ENCODE assay signal across 21 mouse cellular contexts in the genomic region with DNA sequence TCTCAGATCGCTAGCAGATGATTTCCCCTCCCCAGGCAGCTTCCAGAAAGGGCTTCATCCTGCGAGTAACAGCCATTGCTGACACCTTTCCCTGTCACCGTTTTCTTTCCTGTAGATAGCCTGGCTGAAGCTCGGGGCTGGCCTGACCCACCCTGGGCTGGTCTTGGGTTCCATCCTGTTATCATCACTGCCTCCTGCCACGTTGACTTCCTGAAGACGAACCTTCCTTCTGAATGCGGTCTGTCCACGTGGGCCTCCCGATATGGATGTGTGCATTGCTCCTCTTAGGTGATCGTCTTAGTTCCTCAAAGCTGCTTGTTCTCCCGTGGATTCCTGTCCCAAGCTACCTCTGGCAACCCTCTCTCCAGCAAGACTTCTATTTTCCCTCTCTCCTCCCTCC.
A peak's percentile ranks its signal among the peaks of the same experiment; 100 is the strongest.
DNase-seq lines count a peak whose midpoint lies in the region; ATAC-seq and TF ChIP-seq lines count a peak whose summit lies in the region.
"Had no signal": no experiment of that assay in that cellular context is flagged by ENCODE, and none has a peak within 500 bp of the region (broad histone marks: within the 10 kb centered on the region; RNA-seq: fewer than 3 reads in every experiment).

No protein-coding gene starts in this region.

- no peak overlapping the region for H3K4me3 ChIP-seq in liver, postnatal 0 days (ENCODE audit: low read depth, low read length)
- H3K4me3 ChIP-seq in liver, embryonic 11.5 days (ENCODE audit: low read depth, low read length): no peak overlapping the region
- H3K4me3 ChIP-seq in liver, embryonic 14.5 days (ENCODE audit: insufficient read depth in 1 of 2, low read depth in 2 of 2, low read length in 2 of 2): no peak overlapping the region
- H3K4me3 ChIP-seq in stomach, postnatal 0 days (ENCODE audit: low read depth, low read length): no peak overlapping the region
- H3K4me3 ChIP-seq: embryonic facial prominence, embryonic 10.5 days; embryonic facial prominence, embryonic 12.5 days; forebrain, embryonic 13.5 days had no signal

- no peak overlapping the region for H3K4me2 ChIP-seq in liver, postnatal 0 days (ENCODE audit: low read depth, low read length)
- peak overlapping the region; percentile 23; the same call in 1 of the 2 replicates for H3K4me2 ChIP-seq in liver, embryonic 11.5 days
- no peak overlapping the region for H3K4me2 ChIP-seq in liver, embryonic 14.5 days (ENCODE audit: low read depth)
- no peak overlapping the region for H3K4me2 ChIP-seq in stomach, postnatal 0 days (replicated peaks; ENCODE audit: low read depth)
- H3K4me2 ChIP-seq: embryonic facial prominence, embryonic 12.5 days; forebrain, embryonic 13.5 days had no signal

- H3K27me3 ChIP-seq in liver, postnatal 0 days (ENCODE audit: insufficient read depth, low read length): no peaks in the 10 kb centered on the region
- no peaks in the 10 kb centered on the region for H3K27me3 ChIP-seq in liver, embryonic 11.5 days (replicated peaks; ENCODE audit: control insufficient read depth, insufficient read depth, low read length)
- H3K27me3 ChIP-seq in liver, embryonic 14.5 days (ENCODE audit: control insufficient read depth, insufficient read depth, low read length): no peaks in the 10 kb centered on the region
- no peaks in the 10 kb centered on the region for H3K27me3 ChIP-seq in stomach, postnatal 0 days (ENCODE audit: control insufficient read depth, insufficient read depth, low read length)
- H3K27me3 ChIP-seq: embryonic facial prominence, embryonic 12.5 days; forebrain, embryonic 13.5 days; Patski had no signal

- H3K36me3 ChIP-seq in liver, postnatal 0 days (replicated peaks; ENCODE audit: insufficient read depth, low read length): no peaks in the 10 kb centered on the region
- H3K36me3 ChIP-seq in liver, embryonic 11.5 days (ENCODE audit: control insufficient read depth, insufficient read depth, low read length): no peaks in the 10 kb centered on the region
- H3K36me3 ChIP-seq in liver, embryonic 14.5 days (replicated peaks; ENCODE audit: control insufficient read depth, insufficient read depth, low read depth): no peaks in the 10 kb centered on the region
- no peaks in the 10 kb centered on the region for H3K36me3 ChIP-seq in stomach, postnatal 0 days (ENCODE audit: control insufficient read depth, insufficient read depth, low read length)
- H3K36me3 ChIP-seq: embryonic facial prominence, embryonic 10.5 days; embryonic facial prominence, embryonic 12.5 days had no signal

- no peak for ATAC-seq in liver, postnatal 0 days
- ATAC-seq in liver, embryonic 11.5 days (replicated peaks; ENCODE audit: low FRiP score): peak; percentile 74
- 0 out of 2 replicates have a peak, but pooled peaks have one; percentile 33 for ATAC-seq in liver, embryonic 14.5 days (ENCODE audit: insufficient read depth)
- ATAC-seq in stomach, postnatal 0 days (ENCODE audit: low FRiP score, low TSS enrichment): no peak
- ATAC-seq: activated CD4-positive, CD25-positive, alpha-beta regulatory T cell, adult 4 months; forebrain, embryonic 13.5 days; forebrain, embryonic 16.5 days; Patski had no signal

- WGBS in liver, postnatal 0 days (ENCODE audit: insufficient replicate concordance): 44% methylated on average over 11 of the region's 11 CpGs
- 40% methylated on average over 11 of the region's 11 CpGs for WGBS in liver, embryonic 11.5 days
- 18% methylated on average over 11 of the region's 11 CpGs for WGBS in liver, embryonic 14.5 days (ENCODE audit: insufficient replicate concordance)
- 84% methylated on average over 11 of the region's 11 CpGs for WGBS in stomach, postnatal 0 days

- no peaks in the 10 kb centered on the region for H3K4me1 ChIP-seq in liver, postnatal 0 days (ENCODE audit: insufficient read depth)
- H3K4me1 ChIP-seq in liver, embryonic 11.5 days (replicated peaks; ENCODE audit: control insufficient read depth, insufficient read depth, low read length): no peaks in the 10 kb centered on the region; the same call in 1 of the 2 replicates
- H3K4me1 ChIP-seq in liver, embryonic 14.5 days (replicated peaks; ENCODE audit: control insufficient read depth in 2 of 2, insufficient read depth in 2 of 2, low read length in 1 of 2): no peaks in the 10 kb centered on the region
- H3K4me1 ChIP-seq in stomach, postnatal 0 days (replicated peaks; ENCODE audit: control insufficient read depth, insufficient read depth): no peaks in the 10 kb centered on the region
- H3K4me1 ChIP-seq: embryonic facial prominence, embryonic 10.5 days had no signal

- H3K9ac ChIP-seq in liver, postnatal 0 days (replicated peaks): no peak overlapping the region
- H3K9ac ChIP-seq in liver, embryonic 11.5 days (ENCODE audit: low read depth, low read length): no peak overlapping the region
- H3K9ac ChIP-seq in liver, embryonic 14.5 days (replicated peaks): no peak overlapping the region
- H3K9ac ChIP-seq in stomach, postnatal 0 days (ENCODE audit: low read length): no peak overlapping the region
- H3K9ac ChIP-seq: embryonic facial prominence, embryonic 12.5 days; forebrain, embryonic 13.5 days had no signal

- H3K9me3 ChIP-seq in liver, postnatal 0 days (ENCODE audit: low read length): no peaks in the 10 kb centered on the region
- H3K9me3 ChIP-seq in liver, embryonic 11.5 days (ENCODE audit: control insufficient read depth, low read length): no peaks in the 10 kb centered on the region; the same call in 1 of the 2 replicates
- H3K9me3 ChIP-seq in liver, embryonic 14.5 days (ENCODE audit: control insufficient read depth, low read length): no peaks in the 10 kb centered on the region
- no peaks in the 10 kb centered on the region for H3K9me3 ChIP-seq in stomach, postnatal 0 days (ENCODE audit: control insufficient read depth, low read length)
- H3K9me3 ChIP-seq: embryonic facial prominence, embryonic 10.5 days; embryonic facial prominence, embryonic 12.5 days; forebrain, embryonic 13.5 days had no signal

- peak; percentile 10 for DNase-seq in liver
- no peak for DNase-seq in liver, postnatal 0 days
- peak; percentile 1 for DNase-seq in c-Kit-positive CD71-negative TER-119-negative erythroid progenitor cells, embryonic 14.5 days (ENCODE audit: low read depth)
- DNase-seq in liver, embryonic 11.5 days (ENCODE audit: low spot score): no peak
- no peak for DNase-seq in liver, embryonic 14.5 days (ENCODE audit: low read depth in 3 of 3, low spot score in 3 of 3)
- DNase-seq in ovary, postnatal 36 days (ENCODE audit: low spot score): no peak
- DNase-seq in adrenal gland, adult 2 months: no peak
- no peak for DNase-seq in stomach, postnatal 0 days (ENCODE audit: low spot score)
- DNase-seq: adrenal gland, postnatal 10 days; adrenal gland, postnatal 25 days; cerebellum, adult 11-12 months; cerebellum, adult 2 months; cerebellum, adult 9-10 months; cerebellum, postnatal 10 days; cerebellum, postnatal 25 days had no signal

- no peak for TF ChIP-seq CTCF in liver, postnatal 0 days (IDR thresholded peaks at IDR 0.05; ENCODE audit: low read depth)
- TF ChIP-seq CTCF in liver, embryonic 14.5 days (IDR thresholded peaks at IDR 0.05; ENCODE audit: low read depth): no peak
- TF ChIP-seq CTCF in stomach, postnatal 0 days (IDR thresholded peaks at IDR 0.05; ENCODE audit: low read depth): no peak

- TF ChIP-seq EP300 in liver, postnatal 0 days (IDR thresholded peaks at IDR 0.05; ENCODE audit: low read depth): no peak
- TF ChIP-seq EP300 in liver, embryonic 14.5 days (IDR thresholded peaks at IDR 0.05; ENCODE audit: low read depth): no peak
- TF ChIP-seq EP300 in stomach, postnatal 0 days (optimal IDR thresholded peaks at IDR 0.05): no peak

- no peak overlapping the region for H3K27ac ChIP-seq in liver, postnatal 0 days (ENCODE audit: low read depth)
- H3K27ac ChIP-seq in liver, embryonic 11.5 days (ENCODE audit: low read depth, low read length): no peak overlapping the region
- H3K27ac ChIP-seq in liver, embryonic 14.5 days: no peak overlapping the region
- no peak overlapping the region for H3K27ac ChIP-seq in stomach, postnatal 0 days (replicated peaks)
- H3K27ac ChIP-seq: embryonic facial prominence, embryonic 10.5 days; embryonic facial prominence, embryonic 12.5 days; forebrain, embryonic 13.5 days had no signal

Comparison
In these comparisons a context has a peak if more than half of its experiments do, and no peak if none do; other contexts are left out.
1. DNase-seq: peak in liver (single experiment) and c-Kit-positive CD71-negative TER-119-negative erythroid progenitor cells, embryonic 14.5 days (single experiment); none in liver, postnatal 0 days (single experiment), liver, embryonic 11.5 days (single experiment), liver, embryonic 14.5 days (0 of 3), ovary, postnatal 36 days (single experiment), adrenal gland, adult 2 months (single experiment) and stomach, postnatal 0 days (single experiment).
2. ATAC-seq: peak in liver, embryonic 11.5 days (single experiment) and liver, embryonic 14.5 days (single experiment); none in liver, postnatal 0 days (single experiment) and stomach, postnatal 0 days (single experiment).